Mouse (Mus musculus): Measurements from ENCODE around the gene Tcea2.

GRCm38 (mm10) chr2:181687586-181687985 lies 7.5 kb downstream of the Tcea2 start:
- no peak for TF ChIP-seq CTCF (IDR thresholded peaks at IDR 0.05; ENCODE audit: low read depth)
- TF ChIP-seq EP300 (IDR thresholded peaks at IDR 0.05; ENCODE audit: low read depth): no peak

All from liver, embryonic 14.5 days (tissue).